Mouse (Mus musculus) neural tube, embryonic 13.5 days (tissue): ENCODE data around the gene Atp5mpl. TPM values are rescaled to one million over a fixed set of nuclear protein-coding genes. Genes with fewer than 3 reads are reported as not detected.

ENCODE experiments used
- ATAC-seq: fragments of 200-750 bp; cut with Nextera tagmentation; 2 replicates; pipeline ENCODE4 v1.8.0; 2017; ENCODE audit warnings: low read depth, mild to moderate bottlenecking, moderate TSS enrichment, moderate library complexity
- H3K27ac ChIP-seq: fragments of 300-500 bp; sonication (generic); replicated peaks from 2 replicates; pipeline ENCODE4 v1.5.1; 2015; ENCODE audit warnings: moderate library complexity, mild to moderate bottlenecking, inconsistent platforms
- H3K27me3 ChIP-seq: fragments of 300-500 bp; sonication (generic); 2 replicates; pipeline ENCODE4 v1.6.1; 2015; ENCODE audit warnings: mild to moderate bottlenecking, inconsistent platforms
- H3K36me3 ChIP-seq: fragments of 300-500 bp; sonication (generic); 2 replicates; pipeline ENCODE4 v1.6.1; 2015; ENCODE audit warnings: mild to moderate bottlenecking, inconsistent platforms
- H3K4me1 ChIP-seq: fragments of 300-500 bp; sonication (generic); replicated peaks from 2 replicates; pipeline ENCODE4 v1.6.1; 2015; ENCODE audit warnings: inconsistent platforms
- H3K4me2 ChIP-seq: fragments of 300-500 bp; sonication (generic); 2 replicates; pipeline ENCODE4 v1.6.1; 2015; ENCODE audit warnings: inconsistent platforms, mild to moderate bottlenecking, moderate library complexity
- H3K4me3 ChIP-seq: fragments of 300-500 bp; sonication (generic); 2 replicates; pipeline ENCODE4 v1.5.1; 2015; ENCODE audit warnings: mild to moderate bottlenecking, inconsistent platforms
- H3K9ac ChIP-seq: fragments of 300-500 bp; sonication (generic); 2 replicates; pipeline ENCODE4 v1.6.1; 2015; ENCODE audit warnings: moderate library complexity, mild to moderate bottlenecking, inconsistent platforms
- H3K9me3 ChIP-seq: fragments of 300-500 bp; sonication (generic); 2 replicates; pipeline ENCODE4 v1.6.1; 2016; ENCODE audit warnings: inconsistent platforms
- WGBS: fragments of 180-500 bp; shearing (Covaris S2); methylation state at CpG from one replicate; pipeline ENCODE4 v1.1.7; 2015; 5-methylcytosine and 5-hydroxymethylcytosine counted together
- polyA plus RNA-seq: library from polyadenylated mRNA; unstranded; fragments of >200 nt; fragmentation: Nextera tagmentation; extraction: Ambion mirVana; gene quantifications from 2 replicates; pipeline ENCODE4 v1.2.1, GENCODE M21; 2015

Atp5mpl gene
- 737 and 818 TPM in 2 replicates for polyA plus RNA-seq

GRCm38 (mm10) chr12:111966683-111967173 lies at the start of gene Atp5mpl:
Gene Atp5mpl (minus strand): TSS chr12:111966977.
- ATAC-seq, result peak; percentile 89
- H3K27ac ChIP-seq, result peak within 1 kb of the TSS; percentile 61
- peak within 1 kb of the TSS; percentile 91 for H3K9ac ChIP-seq
- H3K4me1 ChIP-seq, result peaks cover 16% of the 10 kb centered on the region
- peak within 1 kb of the TSS; percentile 92 for H3K4me2 ChIP-seq
- no peaks in the 10 kb centered on the region for H3K27me3 ChIP-seq
- H3K9me3 ChIP-seq, result no peaks in the 10 kb centered on the region
- peaks cover 12% of the 10 kb centered on the region for H3K36me3 ChIP-seq
- H3K4me3 ChIP-seq, result peak within 1 kb of the TSS; percentile 75
- under 1% methylated on average over 37 of the region's 37 CpGs for WGBS

- WGBS, result 76% methylated on average over 4 of the region's 4 CpGs
- H3K9me3 ChIP-seq, result no peaks in the 10 kb centered on the region
- no peaks in the 10 kb centered on the region for H3K27me3 ChIP-seq
- peaks cover 8% of the 10 kb centered on the region; the same call in 1 of the 2 replicates for H3K4me1 ChIP-seq
- H3K4me3 ChIP-seq, result no peak overlapping the region
- no peak overlapping the region for H3K9ac ChIP-seq
- ATAC-seq, result no peak
- H3K4me2 ChIP-seq, result no peak overlapping the region
- no peaks in the 10 kb centered on the region for H3K36me3 ChIP-seq
- H3K27ac ChIP-seq, result no peak overlapping the region
These were observed 49.6 kb upstream of the Atp5mpl start for GRCm38 (mm10) chr12:112016346-112016745.

GRCm38 (mm10) chr12:112013271-112013801 lies 46.6 kb upstream of the Atp5mpl start:
- ATAC-seq, result no peak
- Histone ChIP-seq H3K4me2 (peak overlapping the region; percentile 44), H3K27ac (no peak overlapping the region), H3K4me1 (peaks cover 8% of the 10 kb centered on the region; the same call in 1 of the 2 replicates), H3K9ac (peak overlapping the region; percentile 52), H3K27me3 (no peaks in the 10 kb centered on the region), H3K9me3 (no peaks in the 10 kb centered on the region), H3K4me3 (peak overlapping the region; percentile 12; the same call in 1 of the 2 replicates), H3K36me3 (no peaks in the 10 kb centered on the region)
- WGBS, result 15% methylated on average over 14 of the region's 14 CpGs

- Histone ChIP-seq H3K9ac (peak overlapping the region; percentile 52), H3K36me3 (no peaks in the 10 kb centered on the region), H3K27me3 (no peaks in the 10 kb centered on the region), H3K4me1 (peaks cover 8% of the 10 kb centered on the region; the same call in 1 of the 2 replicates), H3K4me2 (peak overlapping the region; percentile 44), H3K9me3 (no peaks in the 10 kb centered on the region), H3K4me3 (peak overlapping the region; percentile 12; the same call in 1 of the 2 replicates), H3K27ac (no peak overlapping the region)
- 37% methylated on average over 12 of the region's 12 CpGs for WGBS
- ATAC-seq, result peak; percentile 76
These were observed 45.9 kb upstream of the Atp5mpl start for GRCm38 (mm10) chr12:112012511-112013270.

GRCm38 (mm10) chr12:112001223-112001622 lies 34.4 kb upstream of the Atp5mpl start:
- Histone ChIP-seq H3K9me3 (no peaks in the 10 kb centered on the region), H3K27ac (no peak overlapping the region), H3K4me2 (no peak overlapping the region), H3K36me3 (no peaks in the 10 kb centered on the region), H3K4me1 (no peaks in the 10 kb centered on the region), H3K4me3 (no peak overlapping the region), H3K27me3 (no peaks in the 10 kb centered on the region), H3K9ac (no peak overlapping the region)
- WGBS, result 26% methylated on average over 8 of the region's 8 CpGs
- ATAC-seq, result peak; percentile 47; the same call in 1 of the 2 replicates

- Histone ChIP-seq H3K9ac (no peak overlapping the region), H3K4me3 (no peak overlapping the region), H3K27ac (no peak overlapping the region), H3K4me2 (no peak overlapping the region), H3K9me3 (no peaks in the 10 kb centered on the region), H3K27me3 (no peaks in the 10 kb centered on the region), H3K36me3 (no peaks in the 10 kb centered on the region), H3K4me1 (no peaks in the 10 kb centered on the region)
- WGBS, result 95% methylated on average over 7 of the region's 7 CpGs
- no peak for ATAC-seq
These were observed 33.0 kb upstream of the Atp5mpl start for GRCm38 (mm10) chr12:111999735-112000134.

GRCm38 (mm10) chr12:111995161-111995560 lies 28.4 kb upstream of the Atp5mpl start:
- no peak overlapping the region for H3K27ac ChIP-seq
- H3K36me3 ChIP-seq, result no peaks in the 10 kb centered on the region
- no peaks in the 10 kb centered on the region for H3K27me3 ChIP-seq
- no peak overlapping the region for H3K4me3 ChIP-seq
- no peak overlapping the region for H3K4me2 ChIP-seq
- no peaks in the 10 kb centered on the region for H3K9me3 ChIP-seq
- 94% methylated on average over 2 of the region's 2 CpGs for WGBS
- H3K4me1 ChIP-seq, result no peaks in the 10 kb centered on the region
- no peak for ATAC-seq
- no peak overlapping the region for H3K9ac ChIP-seq

- WGBS, result 88% methylated on average over 5 of the region's 5 CpGs
- ATAC-seq, result no peak
These were observed 25.8 kb upstream of the Atp5mpl start for GRCm38 (mm10) chr12:111992626-111993025.

GRCm38 (mm10) chr12:111986756-111987155 lies 20.0 kb upstream of the Atp5mpl start:
- H3K27me3 ChIP-seq, result no peaks in the 10 kb centered on the region
- 0 out of 2 replicates have a peak overlapping the region, but pooled peaks have one; percentile 17 for H3K9ac ChIP-seq
- no peaks in the 10 kb centered on the region for H3K36me3 ChIP-seq
- H3K4me2 ChIP-seq, result no peak overlapping the region
- H3K27ac ChIP-seq, result no peak overlapping the region
- 60% methylated on average over 9 of the region's 9 CpGs for WGBS
- ATAC-seq, result no peak
- H3K9me3 ChIP-seq, result no peaks in the 10 kb centered on the region
- no peak overlapping the region for H3K4me3 ChIP-seq
- no peaks in the 10 kb centered on the region for H3K4me1 ChIP-seq

More at GRCm38 (mm10) chr12:111992626-111993025, 25.8 kb upstream of the Atp5mpl start:
- no peak overlapping the region for H3K4me3 ChIP-seq
- no peaks in the 10 kb centered on the region for H3K27me3 ChIP-seq
- no peaks in the 10 kb centered on the region for H3K4me1 ChIP-seq
- H3K27ac ChIP-seq, result no peak overlapping the region
- no peak overlapping the region for H3K4me2 ChIP-seq
- no peaks in the 10 kb centered on the region for H3K9me3 ChIP-seq
- no peaks in the 10 kb centered on the region for H3K36me3 ChIP-seq
- no peak overlapping the region for H3K9ac ChIP-seq

GRCm38 (mm10) chr12:111983165-111983564 lies 16.4 kb upstream of the Atp5mpl start:
- H3K9me3 ChIP-seq, result no peaks in the 10 kb centered on the region
- 76% methylated on average over 2 of the region's 2 CpGs for WGBS
- H3K36me3 ChIP-seq, result no peaks in the 10 kb centered on the region
- no peak overlapping the region for H3K4me2 ChIP-seq
- no peak overlapping the region for H3K4me3 ChIP-seq
- no peak overlapping the region for H3K9ac ChIP-seq
- ATAC-seq, result no peak
- H3K27me3 ChIP-seq, result no peaks in the 10 kb centered on the region
- no peaks in the 10 kb centered on the region for H3K4me1 ChIP-seq
- H3K27ac ChIP-seq, result no peak overlapping the region

- 72% methylated on average over 8 of the region's 8 CpGs for WGBS
These were observed 15.1 kb upstream of the Atp5mpl start for GRCm38 (mm10) chr12:111981831-111982230.

GRCm38 (mm10) chr12:111980887-111981367 lies 14.2 kb upstream of the Atp5mpl start, which contains the start of gene Rd3l:
Gene Rd3l (minus strand): TSS chr12:111981317.
- no peak for ATAC-seq
- Histone ChIP-seq H3K27ac (no peak within 1 kb of the TSS), H3K9ac (no peak within 1 kb of the TSS), H3K36me3 (no peaks in the 10 kb centered on the region), H3K27me3 (no peaks in the 10 kb centered on the region), H3K4me1 (peaks cover 6% of the 10 kb centered on the region), H3K4me2 (no peak within 1 kb of the TSS), H3K4me3 (no peak within 1 kb of the TSS), H3K9me3 (no peaks in the 10 kb centered on the region)
- WGBS, result 75% methylated on average over 6 of the region's 6 CpGs

More at GRCm38 (mm10) chr12:111981831-111982230, 15.1 kb upstream of the Atp5mpl start:
- Histone ChIP-seq H3K27ac (no peak overlapping the region), H3K4me1 (peaks cover 1% of the 10 kb centered on the region), H3K27me3 (no peaks in the 10 kb centered on the region), H3K4me2 (no peak overlapping the region), H3K4me3 (no peak overlapping the region), H3K9me3 (no peaks in the 10 kb centered on the region), H3K36me3 (no peaks in the 10 kb centered on the region), H3K9ac (no peak overlapping the region)
- no peak for ATAC-seq
